Mouse (Mus musculus) 416B (cell line): ENCODE measurements at regions not wholly inside any gene's neighbourhood (a gene's known extent, or its start where the extent isn't known, plus 50 kb on each side); places are given as distances from the start of the nearest gene placed in this dataset.

ENCODE experiments used
- DNase-seq: peaks from one replicate; pipeline ENCODE4 v3.0.0; 2011; ENCODE audit warnings: low read depth

- DNase-seq: no peak
Observed at GRCm38 (mm10) chr14:99366281-99366987, 67.9 kb downstream of the Klf5 start.

GRCm38 (mm10) chr14:99366996-99367555, 68.6 kb downstream of the Klf5 start:
- no peak for DNase-seq

- no peak for DNase-seq
Observed at GRCm38 (mm10) chr14:99369366-99369765, 70.9 kb downstream of the Klf5 start.

GRCm38 (mm10) chr14:99373682-99374081, 75.2 kb downstream of the Klf5 start:
- peak; percentile 13 for DNase-seq

- DNase-seq: no peak
Observed at GRCm38 (mm10) chr14:99375040-99375610, 76.6 kb downstream of the Klf5 start.

- no peak for DNase-seq
Observed at GRCm38 (mm10) chr14:99376652-99377502, 78.4 kb downstream of the Klf5 start.

- no peak for DNase-seq
Observed at GRCm38 (mm10) chr14:99381262-99382017, 82.9 kb downstream of the Klf5 start.

- no peak for DNase-seq
Observed at GRCm38 (mm10) chr14:99382051-99382450, 83.6 kb downstream of the Klf5 start.

- DNase-seq: peak; percentile 62
Observed at GRCm38 (mm10) chr14:99383170-99383569, 84.7 kb downstream of the Klf5 start.

- DNase-seq: no peak
Observed at GRCm38 (mm10) chr14:99387581-99387980, 89.1 kb downstream of the Klf5 start.

GRCm38 (mm10) chr14:99389306-99389705, 90.8 kb downstream of the Klf5 start:
- no peak for DNase-seq

GRCm38 (mm10) chr14:99391700-99392099, 93.2 kb downstream of the Klf5 start:
- DNase-seq: no peak

- no peak for DNase-seq
Observed at GRCm38 (mm10) chr14:99392813-99393212, 94.3 kb downstream of the Klf5 start.

- DNase-seq: no peak
Observed at GRCm38 (mm10) chr14:99393611-99394010, 95.1 kb downstream of the Klf5 start.

- no peak for DNase-seq
Observed at GRCm38 (mm10) chr14:99403155-99403726, 104.8 kb downstream of the Klf5 start.

GRCm38 (mm10) chr14:99405228-99405627, 106.7 kb downstream of the Klf5 start:
- DNase-seq: peak; percentile 77

- no peak for DNase-seq
Observed at GRCm38 (mm10) chr14:99411835-99412234, 113.3 kb downstream of the Klf5 start.

GRCm38 (mm10) chr14:99416169-99416568, 117.7 kb downstream of the Klf5 start:
- no peak for DNase-seq

GRCm38 (mm10) chr14:99418970-99419369, 120.5 kb downstream of the Klf5 start:
- DNase-seq: peak; percentile 88

GRCm38 (mm10) chr14:99423334-99423733, 124.8 kb downstream of the Klf5 start:
- no peak for DNase-seq

- no peak for DNase-seq
Observed at GRCm38 (mm10) chr14:99427049-99427448, 128.6 kb downstream of the Klf5 start.
